Mouse (Mus musculus) ES-Bruce4 (cell line): Measurements from ENCODE around the gene Tusc1.

Source experiments
- CTCF ChIP-seq: IDR thresholded peaks from one replicate; pipeline ENCODE4 v1.8.1; 2011; ENCODE audit warnings: low read depth, low read length
- EP300 ChIP-seq: IDR thresholded peaks from 2 replicates; pipeline ENCODE4 v1.6.1; 2011; ENCODE audit warnings: low read depth, low read length; ENCODE audit not compliant: insufficient read depth

GRCm38 (mm10) chr4:93286065-93286464 lies 49.2 kb downstream of the Tusc1 start:
- TF ChIP-seq CTCF (no peak), EP300 (no peak)
